Mouse (Mus musculus) cerebellum, adult 2 months (tissue): Measurements from ENCODE around the gene Nudt4.

Source experiments
- CTCF ChIP-seq: fragments of 200-500 bp; IDR thresholded peaks from 2 replicates; pipeline ENCODE4 v1.5.1; 2011; ENCODE audit warnings: low read depth, mild to moderate bottlenecking, control low read depth, low read length, moderate library complexity, borderline replicate concordance; ENCODE audit not compliant: insufficient read depth
- POLR2A ChIP-seq: fragments of 200-500 bp; IDR thresholded peaks from 2 replicates; pipeline ENCODE4 v1.6.1; 2011; ENCODE audit warnings: low read length, control low read depth, borderline replicate concordance; ENCODE audit not compliant: insufficient read depth

DNA sequence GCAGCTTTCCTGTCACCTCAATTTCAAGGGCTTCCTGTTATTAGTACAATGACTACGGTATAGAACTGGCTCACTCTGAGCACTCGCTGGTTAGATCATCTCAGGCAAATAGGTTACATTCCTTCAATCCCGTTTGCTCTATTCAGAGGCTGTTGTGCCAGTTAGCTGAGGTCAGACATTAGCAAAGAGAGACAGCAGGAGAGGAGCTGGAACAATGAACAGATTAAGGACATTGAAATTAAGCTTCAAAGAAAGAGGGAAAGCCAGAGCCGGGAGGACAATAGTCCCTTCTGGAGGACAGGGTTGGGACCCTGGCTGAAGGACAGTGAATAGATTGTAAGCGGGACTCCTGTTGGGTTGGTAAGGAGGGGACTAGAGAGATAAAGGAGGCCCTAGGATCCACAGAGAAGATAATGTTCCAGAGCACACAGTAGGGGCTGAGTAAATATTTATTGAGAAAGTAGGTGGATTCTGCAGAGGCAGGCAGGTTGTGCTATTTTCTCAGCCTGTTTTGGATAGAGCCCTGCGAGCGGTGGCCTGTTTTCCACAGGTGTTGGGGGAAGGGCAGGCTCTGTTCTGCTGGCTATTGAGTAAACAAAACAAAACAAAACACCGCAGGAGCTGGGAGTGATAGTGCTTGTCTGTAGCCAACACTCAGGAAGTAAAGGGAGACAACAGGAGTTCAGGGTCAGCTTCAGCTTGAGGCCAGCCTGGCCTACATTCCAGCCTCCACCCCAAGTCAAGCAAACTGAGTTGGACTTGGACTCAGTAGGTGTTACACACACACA is 32.1 kb upstream of the Nudt4 start:
- TF ChIP-seq CTCF: no peak
- TF ChIP-seq POLR2A: no peak
